Comparison of ENCODE assay signal across 8 mouse cellular contexts in genomic region chr5:28071456-28072223, GRCm38 (mm10). TPM values are rescaled to one million over a fixed set of nuclear protein-coding genes. Genes with fewer than 3 reads are reported as not detected.
DNase-seq lines count a peak whose midpoint lies in the region; ATAC-seq and TF ChIP-seq lines count a peak whose summit lies in the region.

No protein-coding gene starts in this region.

- peaks cover 14% of the 10 kb centered on the region for H3K4me1 ChIP-seq in brown adipose tissue, adult 24 weeks (ENCODE audit: control insufficient read depth, insufficient read depth, insufficient read length, low read length)
- H3K4me1 ChIP-seq in heart, embryonic 14.5 days (ENCODE audit: control insufficient read depth in 2 of 2, insufficient read depth in 2 of 2, low read length in 2 of 2) = peaks cover 11 to 25% of the 10 kb centered on the region in 2 experiments
- H3K4me1 ChIP-seq in liver, embryonic 13.5 days (replicated peaks) = peaks cover 57% of the 10 kb centered on the region
- peaks cover 5% of the 10 kb centered on the region; the same call in 1 of the 2 replicates for H3K4me1 ChIP-seq in stomach, postnatal 0 days (replicated peaks; ENCODE audit: control insufficient read depth, insufficient read depth)

- H3K9ac ChIP-seq in heart, embryonic 14.5 days (ENCODE audit: low read length) = peak overlapping the region; percentile 82
- H3K9ac ChIP-seq in liver, embryonic 13.5 days = peak overlapping the region; percentile 84
- peak overlapping the region; percentile 79 for H3K9ac ChIP-seq in stomach, postnatal 0 days (ENCODE audit: low read length)

- TF ChIP-seq CTCF in stomach, postnatal 0 days (IDR thresholded peaks at IDR 0.05; ENCODE audit: low read depth) = no peak

- H3K9me3 ChIP-seq in heart, embryonic 14.5 days (ENCODE audit: control insufficient read depth, low read length) = no peaks in the 10 kb centered on the region
- no peaks in the 10 kb centered on the region for H3K9me3 ChIP-seq in liver, embryonic 13.5 days (replicated peaks)
- H3K9me3 ChIP-seq in stomach, postnatal 0 days (ENCODE audit: control insufficient read depth, low read length) = no peaks in the 10 kb centered on the region

- peak overlapping the region; percentile 68 for H3K4me2 ChIP-seq in heart, embryonic 14.5 days (ENCODE audit: low read length)
- peak overlapping the region; percentile 98 for H3K4me2 ChIP-seq in liver, embryonic 13.5 days
- H3K4me2 ChIP-seq in stomach, postnatal 0 days (replicated peaks; ENCODE audit: low read depth) = peak overlapping the region; percentile 86

- no peak for TF ChIP-seq EP300 in stomach, postnatal 0 days (optimal IDR thresholded peaks at IDR 0.05)

- H3K4me3 ChIP-seq in brown adipose tissue, adult 24 weeks (ENCODE audit: insufficient read depth, low read depth, low read length) = peak overlapping the region; percentile 92
- peak overlapping the region; percentile 63 to 71 for H3K4me3 ChIP-seq in heart, embryonic 14.5 days (ENCODE audit: control insufficient read depth in 1 of 2, insufficient read depth in 1 of 2, low read depth in 1 of 2, low read length in 2 of 2)
- peak overlapping the region; percentile 91 for H3K4me3 ChIP-seq in liver, embryonic 13.5 days (replicated peaks)
- peak overlapping the region; percentile 90 for H3K4me3 ChIP-seq in stomach, postnatal 0 days (ENCODE audit: low read depth, low read length)

- H3K27ac ChIP-seq in brown adipose tissue, adult 24 weeks (replicated peaks; ENCODE audit: low read depth, low read length) = peak overlapping the region; percentile 86
- peak overlapping the region; percentile 78 to 87 for H3K27ac ChIP-seq in heart, embryonic 14.5 days (replicated peaks in 1 of 2; ENCODE audit: control insufficient read depth in 1 of 2, insufficient read depth in 1 of 2, low read depth in 2 of 2, low read length in 2 of 2)
- H3K27ac ChIP-seq in liver, embryonic 13.5 days = peak overlapping the region; percentile 92
- peak overlapping the region; percentile 91 for H3K27ac ChIP-seq in stomach, postnatal 0 days (replicated peaks)

- WGBS in heart, embryonic 14.5 days = under 1% methylated on average over 46 of the region's 50 CpGs
- under 1% methylated on average over 50 of the region's 50 CpGs for WGBS in liver, embryonic 13.5 days (ENCODE audit: insufficient replicate concordance)
- WGBS in stomach, postnatal 0 days = under 1% methylated on average over 49 of the region's 50 CpGs

- DNase-seq in CD4-positive, CD25-positive, alpha-beta regulatory T cell, adult 2 months (ENCODE audit: low read depth, low spot score) = peak; percentile 91
- DNase-seq in fibroblast of lung, adult 2 months (ENCODE audit: low read depth) = peak; percentile 90
- peak; percentile 90 for DNase-seq in kidney, postnatal 14 days
- DNase-seq in liver, embryonic 13.5 days = peak; percentile 84
- peak; percentile 81 for DNase-seq in neural tube, embryonic 10.5 days (ENCODE audit: extremely low spot score, low spot score)
- DNase-seq in stomach, postnatal 0 days (ENCODE audit: low spot score) = peak; percentile 79

- peaks cover 37% of the 10 kb centered on the region for H3K36me3 ChIP-seq in heart, embryonic 14.5 days (ENCODE audit: control insufficient read depth, insufficient read depth, low read length)
- peaks cover 40% of the 10 kb centered on the region for H3K36me3 ChIP-seq in liver, embryonic 13.5 days
- peaks cover 20% of the 10 kb centered on the region for H3K36me3 ChIP-seq in stomach, postnatal 0 days (ENCODE audit: control insufficient read depth, insufficient read depth, low read length)

- no peaks in the 10 kb centered on the region for H3K27me3 ChIP-seq in heart, embryonic 14.5 days (ENCODE audit: control insufficient read depth, insufficient read depth, low read length)
- H3K27me3 ChIP-seq in liver, embryonic 13.5 days = no peaks in the 10 kb centered on the region
- H3K27me3 ChIP-seq in stomach, postnatal 0 days (ENCODE audit: control insufficient read depth, insufficient read depth, low read length) = no peaks in the 10 kb centered on the region

- ATAC-seq in heart, embryonic 14.5 days (ENCODE audit: insufficient number of reproducible peaks, insufficient read depth, low FRiP score, low read depth) = peak; percentile 24; the same call in 1 of the 2 replicates
- peak; percentile 73 for ATAC-seq in liver, embryonic 13.5 days (ENCODE audit: low read depth)
- ATAC-seq in stomach, postnatal 0 days (ENCODE audit: low FRiP score, low TSS enrichment) = peak; percentile 56

RNA-seq across cellular contexts. Expression of gene Insig1, which starts 0.5 kb away (rescaled TPM):
- polyA plus RNA-seq in brown adipose tissue, adult 24 weeks (2012; ENCODE audit: insufficient read depth, insufficient read length, missing spikeins) = 311 and 482 TPM in 2 replicates
- polyA plus RNA-seq in heart, embryonic 14.5 days (2014; fragmentation: Nextera tagmentation; extraction: Ambion mirVana) = 26.6 and 34.0 TPM in 2 replicates
- polyA plus RNA-seq in liver, embryonic 13.5 days (2015; fragmentation: Nextera tagmentation; extraction: Ambion mirVana) = 43.6 and 48.7 TPM in 2 replicates
- 62.3 and 67.7 TPM in 2 replicates for polyA plus RNA-seq in stomach, postnatal 0 days (2015; fragmentation: Nextera tagmentation; extraction: Ambion mirVana)

Comparison
In these comparisons a context has a peak if more than half of its experiments do, and no peak if none do; other contexts are left out.
1. Peak in every context shown above with its lines: DNase-seq, ATAC-seq, H3K4me3 ChIP-seq and H3K27ac ChIP-seq.